In the genomic region with DNA sequence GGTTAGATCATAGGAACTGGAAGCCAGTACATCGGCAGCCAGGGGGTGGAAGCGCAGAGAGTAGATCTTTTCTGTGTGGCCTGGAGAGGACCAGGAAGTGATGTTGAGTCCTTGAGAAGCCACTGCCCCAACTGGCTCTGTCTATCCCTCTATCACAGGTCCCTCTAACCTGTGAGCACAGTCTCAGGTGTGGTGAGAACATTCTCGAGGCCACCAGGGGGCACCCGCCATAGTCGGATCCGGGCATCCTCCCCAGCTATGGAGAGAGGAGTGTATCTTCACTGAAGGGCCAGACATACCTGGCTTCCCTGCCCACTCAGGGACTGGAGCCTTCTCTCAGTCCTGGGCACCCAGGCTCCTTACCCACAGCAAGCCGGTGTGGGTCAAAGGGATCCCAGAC, we compare ENCODE assay signal across 9 mouse cellular contexts. TPM values are rescaled to one million over a fixed set of nuclear protein-coding genes. Genes with fewer than 3 reads are reported as not detected.
DNase-seq lines count a peak whose midpoint lies in the region; ATAC-seq and TF ChIP-seq lines count a peak whose summit lies in the region.
"Had no signal": no experiment of that assay in that cellular context is flagged by ENCODE, and none has a peak within 500 bp of the region (broad histone marks: within the 10 kb centered on the region; RNA-seq: fewer than 3 reads in every experiment).

No protein-coding gene starts in this region.

- no peaks in the 10 kb centered on the region for H3K27me3 ChIP-seq in cerebellum, adult 2 months (ENCODE audit: control insufficient read depth, insufficient read depth, low read length)
- H3K27me3 ChIP-seq in neural tube, embryonic 11.5 days (ENCODE audit: control insufficient read depth, insufficient read depth, low read length): no peaks in the 10 kb centered on the region

- no peak overlapping the region for H3K4me2 ChIP-seq in neural tube, embryonic 11.5 days (ENCODE audit: low read depth)

- DNase-seq in cerebellum, adult 2 months: peak in 1 of 2 experiments; percentile 48
- DNase-seq in cerebellum, adult 9-10 months: no peak
- DNase-seq in right cerebral cortex, postnatal 4 days: peak; percentile 42
- no peak for DNase-seq in right cerebral cortex, postnatal 25 days
- DNase-seq in kidney, postnatal 10 days: peak; percentile 79
- DNase-seq in neural tube, embryonic 11.5 days (ENCODE audit: low spot score): peak; percentile 39
- no peak for DNase-seq in gastrocnemius, postnatal 14 days
- no peak for DNase-seq in urinary bladder, adult 18-20 months (ENCODE audit: low spot score in 2 of 2)

- H3K4me1 ChIP-seq in cerebellum, adult 2 months (ENCODE audit: control insufficient read depth, insufficient read depth, low read length): no peaks in the 10 kb centered on the region; the same call in 1 of the 2 replicates
- no peaks in the 10 kb centered on the region for H3K4me1 ChIP-seq in neural tube, embryonic 11.5 days (ENCODE audit: control insufficient read depth, insufficient read depth, low read length)

- peaks cover 2% of the 10 kb centered on the region; the same call in 1 of the 2 replicates for H3K36me3 ChIP-seq in neural tube, embryonic 11.5 days (ENCODE audit: control insufficient read depth, insufficient read depth, low read length)

- WGBS in cerebellum, adult 2 months: 54% methylated on average over 7 of the region's 7 CpGs
- 53% methylated on average over 7 of the region's 7 CpGs for WGBS in neural tube, embryonic 11.5 days

- no peaks in the 10 kb centered on the region for H3K9me3 ChIP-seq in neural tube, embryonic 11.5 days (ENCODE audit: control insufficient read depth, low read length)

- intact Hi-C loops in gastrocnemius, postnatal 14 days (cut with DNase I; ENCODE audit: low total_unique reads): loop anchor here (5.0 kb wide), 1 partner anchor 35 kb away; no protein-coding TSS in a partner anchor

- no peak overlapping the region for H3K27ac ChIP-seq in cerebellum, adult 2 months (ENCODE audit: insufficient read depth, low read length)
- H3K27ac ChIP-seq in neural tube, embryonic 11.5 days (ENCODE audit: low read depth, low read length): no peak overlapping the region
- H3K27ac ChIP-seq: macrophage had no signal

- no peak overlapping the region for H3K9ac ChIP-seq in neural tube, embryonic 11.5 days (ENCODE audit: low read length)

- ATAC-seq in neural tube, embryonic 11.5 days (ENCODE audit: insufficient read depth, low FRiP score, low TSS enrichment): no peak; the same call in 1 of the 2 replicates

- TF ChIP-seq POLR2A in cerebellum, adult 2 months (IDR thresholded peaks at IDR 0.05; ENCODE audit: borderline replicate concordance, insufficient read depth, low read length): no peak

- peak; percentile 54; the same call in 1 of the 2 replicates for TF ChIP-seq CTCF in cerebellum, adult 2 months (IDR thresholded peaks at IDR 0.05; ENCODE audit: borderline replicate concordance, insufficient read depth, low read depth, low read length)

- no peak overlapping the region for H3K4me3 ChIP-seq in cerebellum, adult 2 months (replicated peaks; ENCODE audit: insufficient read depth, low read depth, low read length)
- H3K4me3 ChIP-seq in neural tube, embryonic 11.5 days (ENCODE audit: low read depth, low read length): no peak overlapping the region

RNA-seq across cellular contexts. Expression of a gene that starts 7.3 kb away (rescaled TPM):
- polyA plus RNA-seq in cerebellum, adult 2 months (2012; rRNA removed): 121 and 132 TPM in 2 replicates
- polyA plus RNA-seq in neural tube, embryonic 11.5 days (2014; fragmentation: Nextera tagmentation; extraction: Ambion mirVana): 94.3 and 108 TPM in 2 replicates
- total RNA-seq in gastrocnemius, postnatal 14 days (2021): 10 to 100 TPM; 68.0 to 74.9 TPM

RNA-seq across cellular contexts. Expression of a gene that starts 7.7 kb away (rescaled TPM):
- polyA plus RNA-seq in cerebellum, adult 2 months (2012; rRNA removed): 6.4 and 6.5 TPM in 2 replicates
- polyA plus RNA-seq in neural tube, embryonic 11.5 days (2014; fragmentation: Nextera tagmentation; extraction: Ambion mirVana): 10.5 and 11.1 TPM in 2 replicates
- 1 to 10 TPM; 7.6 to 8.4 TPM for total RNA-seq in gastrocnemius, postnatal 14 days (2021)

RNA-seq across cellular contexts. Expression of a gene that starts 7.7 kb away (rescaled TPM):
- 60.6 and 64.0 TPM in 2 replicates for polyA plus RNA-seq in cerebellum, adult 2 months (2012; rRNA removed)
- 54.2 and 56.6 TPM in 2 replicates for polyA plus RNA-seq in neural tube, embryonic 11.5 days (2014; fragmentation: Nextera tagmentation; extraction: Ambion mirVana)
- total RNA-seq in gastrocnemius, postnatal 14 days (2021): 100 to 1,000 TPM in 1 of 2 experiments, 10 to 100 TPM in 1; 88.0 to 100 TPM

RNA-seq across cellular contexts. Expression of a gene that starts 37.5 kb away (rescaled TPM):
- 16.0 and 19.5 TPM in 2 replicates for polyA plus RNA-seq in cerebellum, adult 2 months (2012; rRNA removed)
- 32.4 and 37.0 TPM in 2 replicates for polyA plus RNA-seq in neural tube, embryonic 11.5 days (2014; fragmentation: Nextera tagmentation; extraction: Ambion mirVana)
- total RNA-seq in gastrocnemius, postnatal 14 days (2021): 10 to 100 TPM; 11.8 to 15.2 TPM

RNA-seq across cellular contexts. Expression of a gene that starts 47.5 kb away (rescaled TPM):
- 85.9 and 86.1 TPM in 2 replicates for polyA plus RNA-seq in cerebellum, adult 2 months (2012; rRNA removed)
- polyA plus RNA-seq in neural tube, embryonic 11.5 days (2014; fragmentation: Nextera tagmentation; extraction: Ambion mirVana): 18.7 and 24.8 TPM in 2 replicates
- total RNA-seq in gastrocnemius, postnatal 14 days (2021): 10 to 100 TPM; 13.9 to 17.8 TPM

Comparison
In these comparisons a context has a peak if more than half of its experiments do, and no peak if none do; other contexts are left out.
1. DNase-seq: peak in right cerebral cortex, postnatal 4 days (single experiment), kidney, postnatal 10 days (single experiment) and neural tube, embryonic 11.5 days (single experiment); none in cerebellum, adult 9-10 months (single experiment), right cerebral cortex, postnatal 25 days (single experiment), gastrocnemius, postnatal 14 days (single experiment) and urinary bladder, adult 18-20 months (0 of 2).